In genomic region chr2:32602600-32603054, GRCm38 (mm10) we compare ENCODE assay signal across 7 mouse cellular contexts. TPM values are rescaled to one million over a fixed set of nuclear protein-coding genes. Genes with fewer than 3 reads are reported as not detected.
DNase-seq lines count a peak whose midpoint lies in the region; ATAC-seq and TF ChIP-seq lines count a peak whose summit lies in the region.

No protein-coding gene starts in this region.

- 0 out of 2 replicates have a peak overlapping the region, but pooled peaks have one; percentile 0 for H3K9ac ChIP-seq in embryonic facial prominence, embryonic 14.5 days (ENCODE audit: low read depth, low read length)
- H3K9ac ChIP-seq in heart, adult 2 months (ENCODE audit: low read depth, low read length): no peak overlapping the region
- H3K9ac ChIP-seq in limb, embryonic 12.5 days (replicated peaks): 0 out of 2 replicates have a peak overlapping the region, but pooled peaks have one; percentile 38
- H3K9ac ChIP-seq in midbrain, embryonic 13.5 days (replicated peaks): no peak overlapping the region

- H3K79me2 ChIP-seq in heart, adult 2 months (replicated peaks; ENCODE audit: control insufficient read depth, insufficient read depth, low read length): no peaks in the 10 kb centered on the region

- peak; percentile 98 for TF ChIP-seq CTCF in heart, adult 2 months (IDR thresholded peaks at IDR 0.05)
- TF ChIP-seq CTCF in kidney, adult 2 months (conservative IDR thresholded peaks at IDR 0.05; ENCODE audit: insufficient read depth, insufficient read length, low read depth, low read length): peak; percentile 94
- TF ChIP-seq CTCF in spleen, adult 2 months (IDR thresholded peaks at IDR 0.05; ENCODE audit: extremely low read depth, insufficient read depth, insufficient read length, insufficient replicate concordance): peak; percentile 84

- H3K9me3 ChIP-seq in embryonic facial prominence, embryonic 14.5 days (ENCODE audit: control insufficient read depth, low read length): no peaks in the 10 kb centered on the region
- H3K9me3 ChIP-seq in limb, embryonic 12.5 days: no peaks in the 10 kb centered on the region
- no peaks in the 10 kb centered on the region for H3K9me3 ChIP-seq in midbrain, embryonic 13.5 days

- H3K27me3 ChIP-seq in embryonic facial prominence, embryonic 14.5 days (replicated peaks; ENCODE audit: control insufficient read depth, insufficient read depth, low read length): 0 out of 2 replicates have a peak, but pooled peaks cover 3% of the 10 kb centered on the region
- no peaks in the 10 kb centered on the region for H3K27me3 ChIP-seq in heart, adult 2 months (ENCODE audit: control insufficient read depth, insufficient read depth, low read length)
- H3K27me3 ChIP-seq in kidney, adult 2 months (replicated peaks; ENCODE audit: control insufficient read depth, insufficient read depth, low read length): no peaks in the 10 kb centered on the region
- no peaks in the 10 kb centered on the region for H3K27me3 ChIP-seq in limb, embryonic 12.5 days
- H3K27me3 ChIP-seq in midbrain, embryonic 13.5 days: 0 out of 2 replicates have a peak, but pooled peaks cover 4% of the 10 kb centered on the region
- no peaks in the 10 kb centered on the region; the same call in 1 of the 2 replicates for H3K27me3 ChIP-seq in spleen, adult 2 months (ENCODE audit: control insufficient read depth, insufficient read depth, low read length)

- intact Hi-C loops in heart, adult 2 months (cut with DNase I): loop anchor here (1.0 kb wide), 2 partner anchors 15 to 19 kb away; partner anchors contain the start of gene St6galnac4

- peaks cover 7% of the 10 kb centered on the region for H3K4me1 ChIP-seq in embryonic facial prominence, embryonic 14.5 days (ENCODE audit: control insufficient read depth, insufficient read depth, low read length)
- H3K4me1 ChIP-seq in heart, adult 2 months (ENCODE audit: control insufficient read depth, insufficient read depth, low read length): peaks cover 9% of the 10 kb centered on the region
- H3K4me1 ChIP-seq in kidney, adult 2 months (ENCODE audit: control insufficient read depth, insufficient read depth, low read length): no peaks in the 10 kb centered on the region
- H3K4me1 ChIP-seq in limb, embryonic 12.5 days (replicated peaks): peaks cover 21% of the 10 kb centered on the region
- H3K4me1 ChIP-seq in midbrain, embryonic 13.5 days (replicated peaks): peaks cover 7% of the 10 kb centered on the region
- H3K4me1 ChIP-seq in spleen, adult 2 months (ENCODE audit: control insufficient read depth, insufficient read depth, insufficient read length): peaks cover 4% of the 10 kb centered on the region

- peak overlapping the region; percentile 33 for H3K4me3 ChIP-seq in embryonic facial prominence, embryonic 14.5 days (ENCODE audit: low read depth, low read length)
- peak overlapping the region; percentile 35 for H3K4me3 ChIP-seq in heart, adult 2 months
- peak overlapping the region; percentile 31 for H3K4me3 ChIP-seq in kidney, adult 2 months (ENCODE audit: insufficient read depth, low read depth, low read length)
- peak overlapping the region; percentile 35 for H3K4me3 ChIP-seq in limb, embryonic 12.5 days (replicated peaks)
- H3K4me3 ChIP-seq in midbrain, embryonic 13.5 days (replicated peaks): no peak overlapping the region
- peak overlapping the region; percentile 16; the same call in 1 of the 2 replicates for H3K4me3 ChIP-seq in spleen, adult 2 months (ENCODE audit: extremely low read depth, insufficient read depth, insufficient read length)

- peak; percentile 91 for DNase-seq in adrenal gland, postnatal 36 days
- DNase-seq in embryonic facial prominence, embryonic 14.5 days (ENCODE audit: low spot score): peak; percentile 80
- DNase-seq in heart, adult 2 months: peak; percentile 89 to 93
- peak; percentile 90 for DNase-seq in kidney, adult 2 months
- DNase-seq in spleen, adult 2 months (ENCODE audit: low read depth in 1 of 2, low spot score in 2 of 2): peak in 1 of 2 experiments; percentile 81

- peak; percentile 57; the same call in 1 of the 2 replicates for TF ChIP-seq EP300 in heart, adult 2 months (IDR thresholded peaks at IDR 0.05; ENCODE audit: insufficient read depth, low read depth, low read length)

- peak overlapping the region; percentile 61 for H3K27ac ChIP-seq in embryonic facial prominence, embryonic 14.5 days (replicated peaks; ENCODE audit: low read depth, low read length)
- H3K27ac ChIP-seq in heart, adult 2 months: peak overlapping the region; percentile 47
- H3K27ac ChIP-seq in kidney, adult 2 months (ENCODE audit: insufficient read depth, low read depth, low read length): no peak overlapping the region
- peak overlapping the region; percentile 69 for H3K27ac ChIP-seq in limb, embryonic 12.5 days
- H3K27ac ChIP-seq in midbrain, embryonic 13.5 days: no peak overlapping the region
- no peak overlapping the region for H3K27ac ChIP-seq in spleen, adult 2 months (ENCODE audit: insufficient read depth, low read length)

- peak; percentile 56 for ATAC-seq in embryonic facial prominence, embryonic 14.5 days (ENCODE audit: low read depth)
- ATAC-seq in limb, embryonic 12.5 days (ENCODE audit: insufficient number of reproducible peaks, insufficient read depth, low FRiP score, low TSS enrichment, low read depth): peak; percentile 57; the same call in 1 of the 2 replicates
- no peak for ATAC-seq in midbrain, embryonic 13.5 days

- WGBS in embryonic facial prominence, embryonic 14.5 days: under 1% methylated on average over 11 of the region's 11 CpGs
- under 1% methylated on average over 11 of the region's 11 CpGs for WGBS in heart, adult 2 months
- WGBS in kidney, adult 2 months: 1% methylated on average over 11 of the region's 11 CpGs
- 1% methylated on average over 11 of the region's 11 CpGs for WGBS in limb, embryonic 12.5 days
- under 1% methylated on average over 11 of the region's 11 CpGs for WGBS in midbrain, embryonic 13.5 days
- under 1% methylated on average over 11 of the region's 11 CpGs for WGBS in spleen, adult 2 months

- peak overlapping the region; percentile 51 for H3K4me2 ChIP-seq in embryonic facial prominence, embryonic 14.5 days (ENCODE audit: low read depth, low read length)
- H3K4me2 ChIP-seq in limb, embryonic 12.5 days: peak overlapping the region; percentile 47
- H3K4me2 ChIP-seq in midbrain, embryonic 13.5 days (replicated peaks): peak overlapping the region; percentile 11

- peak; percentile 75 for TF ChIP-seq POLR2A in heart, adult 2 months (IDR thresholded peaks at IDR 0.05; ENCODE audit: insufficient read depth, low read depth, low read length)
- TF ChIP-seq POLR2A in kidney, adult 2 months (IDR thresholded peaks at IDR 0.05; ENCODE audit: low read depth, low read length): no peak
- no peak for TF ChIP-seq POLR2A in spleen, adult 2 months (IDR thresholded peaks at IDR 0.05; ENCODE audit: low read depth, low read length)

- H3K36me3 ChIP-seq in embryonic facial prominence, embryonic 14.5 days (ENCODE audit: control insufficient read depth, insufficient read depth, low read length): peaks cover 4% of the 10 kb centered on the region; the same call in 1 of the 2 replicates
- no peaks in the 10 kb centered on the region for H3K36me3 ChIP-seq in heart, adult 2 months (ENCODE audit: control insufficient read depth, insufficient read depth, low read length)
- no peaks in the 10 kb centered on the region for H3K36me3 ChIP-seq in kidney, adult 2 months (ENCODE audit: control insufficient read depth, insufficient read depth, low read length)
- H3K36me3 ChIP-seq in limb, embryonic 12.5 days: peaks cover 7% of the 10 kb centered on the region
- peaks cover 2% of the 10 kb centered on the region; the same call in 1 of the 2 replicates for H3K36me3 ChIP-seq in midbrain, embryonic 13.5 days
- H3K36me3 ChIP-seq in spleen, adult 2 months (ENCODE audit: control insufficient read depth, insufficient read depth, low read length): peaks cover 3% of the 10 kb centered on the region; the same call in 1 of the 2 replicates

RNA-seq across cellular contexts. Expression of gene St6galnac6, which starts 3.1 kb away (rescaled TPM):
- 10 to 100 TPM; 38.3 to 58.1 TPM for total RNA-seq in adrenal gland, postnatal 36 days (2021)
- 11.1 and 12.1 TPM in 2 replicates for polyA plus RNA-seq in embryonic facial prominence, embryonic 14.5 days (2014; fragmentation: Nextera tagmentation; extraction: Ambion mirVana)
- total RNA-seq in heart, adult 2 months (2021): 100 to 1,000 TPM; 107 to 125 TPM
- 129 and 174 TPM in 2 replicates for polyA plus RNA-seq in heart, adult 2 months (2012; rRNA removed)
- 21.1 and 23.6 TPM in 2 replicates for polyA plus RNA-seq in kidney, adult 2 months (2012; rRNA removed)
- polyA plus RNA-seq in limb, embryonic 12.5 days (2016; fragmentation: Nextera tagmentation; extraction: Ambion mirVana): 23.4 and 23.7 TPM in 2 replicates
- 10.1 and 11.3 TPM in 2 replicates for polyA plus RNA-seq in midbrain, embryonic 13.5 days (2015; fragmentation: Nextera tagmentation; extraction: Ambion mirVana)
- polyA plus RNA-seq in spleen, adult 2 months (2012; rRNA removed): 22.3 and 32.4 TPM in 2 replicates

RNA-seq across cellular contexts. Expression of gene St6galnac4, which starts 15.7 kb away (rescaled TPM):
- 10 to 100 TPM in 1 of 2 experiments, 1 to 10 TPM in 1; 7.9 to 11.0 TPM for total RNA-seq in adrenal gland, postnatal 36 days (2021)
- 39.4 and 41.0 TPM in 2 replicates for polyA plus RNA-seq in embryonic facial prominence, embryonic 14.5 days (2014; fragmentation: Nextera tagmentation; extraction: Ambion mirVana)
- total RNA-seq in heart, adult 2 months (2021): 10 to 100 TPM; 16.2 to 17.8 TPM
- 25.2 and 28.6 TPM in 2 replicates for polyA plus RNA-seq in heart, adult 2 months (2012; rRNA removed)
- polyA plus RNA-seq in kidney, adult 2 months (2012; rRNA removed): 7.0 and 7.2 TPM in 2 replicates
- 29.8 and 29.9 TPM in 2 replicates for polyA plus RNA-seq in limb, embryonic 12.5 days (2016; fragmentation: Nextera tagmentation; extraction: Ambion mirVana)
- polyA plus RNA-seq in midbrain, embryonic 13.5 days (2015; fragmentation: Nextera tagmentation; extraction: Ambion mirVana): 15.2 and 16.3 TPM in 2 replicates
- polyA plus RNA-seq in spleen, adult 2 months (2012; rRNA removed): 34.2 and 40.4 TPM in 2 replicates

RNA-seq across cellular contexts. Expression of gene Ak1, which starts 18.9 kb away (rescaled TPM):
- total RNA-seq in adrenal gland, postnatal 36 days (2021): 10 to 100 TPM; 49.4 to 50.0 TPM
- 97.8 and 125 TPM in 2 replicates for polyA plus RNA-seq in embryonic facial prominence, embryonic 14.5 days (2014; fragmentation: Nextera tagmentation; extraction: Ambion mirVana)
- total RNA-seq in heart, adult 2 months (2021): 100 to 1,000 TPM; 606 to 670 TPM
- polyA plus RNA-seq in heart, adult 2 months (2012; rRNA removed): 584 and 623 TPM in 2 replicates
- polyA plus RNA-seq in kidney, adult 2 months (2012; rRNA removed): 31.6 and 47.4 TPM in 2 replicates
- 34.3 and 34.4 TPM in 2 replicates for polyA plus RNA-seq in limb, embryonic 12.5 days (2016; fragmentation: Nextera tagmentation; extraction: Ambion mirVana)
- polyA plus RNA-seq in midbrain, embryonic 13.5 days (2015; fragmentation: Nextera tagmentation; extraction: Ambion mirVana): 62.5 and 62.9 TPM in 2 replicates
- 6.3 and 7.4 TPM in 2 replicates for polyA plus RNA-seq in spleen, adult 2 months (2012; rRNA removed)

RNA-seq across cellular contexts. Expression of gene 9430097D07Rik, which starts 27.1 kb away (rescaled TPM):
- total RNA-seq in adrenal gland, postnatal 36 days (2021): not detected
- 0.13 and 0.18 TPM in 2 replicates for polyA plus RNA-seq in embryonic facial prominence, embryonic 14.5 days (2014; fragmentation: Nextera tagmentation; extraction: Ambion mirVana)
- total RNA-seq in heart, adult 2 months (2021): not detected
- polyA plus RNA-seq in heart, adult 2 months (2012; rRNA removed): not detected in 2 replicates
- not detected in 2 replicates for polyA plus RNA-seq in kidney, adult 2 months (2012; rRNA removed)
- 0.55 TPM in 1 of 2 replicates, not detected in the other for polyA plus RNA-seq in limb, embryonic 12.5 days (2016; fragmentation: Nextera tagmentation; extraction: Ambion mirVana)
- polyA plus RNA-seq in midbrain, embryonic 13.5 days (2015; fragmentation: Nextera tagmentation; extraction: Ambion mirVana): 0.34 and 0.55 TPM in 2 replicates
- not detected in 2 replicates for polyA plus RNA-seq in spleen, adult 2 months (2012; rRNA removed)

RNA-seq across cellular contexts. Expression of gene Pip5kl1, which starts 28.0 kb away (rescaled TPM):
- not detected for total RNA-seq in adrenal gland, postnatal 36 days (2021)
- polyA plus RNA-seq in embryonic facial prominence, embryonic 14.5 days (2014; fragmentation: Nextera tagmentation; extraction: Ambion mirVana): 0.38 and 1.1 TPM in 2 replicates
- total RNA-seq in heart, adult 2 months (2021): not detected
- 0.25 TPM in 1 of 2 replicates, not detected in the other for polyA plus RNA-seq in heart, adult 2 months (2012; rRNA removed)
- polyA plus RNA-seq in kidney, adult 2 months (2012; rRNA removed): 0.14 TPM in 1 of 2 replicates, not detected in the other
- polyA plus RNA-seq in limb, embryonic 12.5 days (2016; fragmentation: Nextera tagmentation; extraction: Ambion mirVana): 3.9 and 5.4 TPM in 2 replicates
- 4.8 TPM in 2 replicates for polyA plus RNA-seq in midbrain, embryonic 13.5 days (2015; fragmentation: Nextera tagmentation; extraction: Ambion mirVana)
- polyA plus RNA-seq in spleen, adult 2 months (2012; rRNA removed): 0.06 and 0.40 TPM in 2 replicates

Comparison
In these comparisons a context has a peak if more than half of its experiments do, and no peak if none do; other contexts are left out.
1. H3K27ac ChIP-seq: peak in embryonic facial prominence, embryonic 14.5 days (single experiment), heart, adult 2 months (single experiment) and limb, embryonic 12.5 days (single experiment); none in kidney, adult 2 months (single experiment), midbrain, embryonic 13.5 days (single experiment) and spleen, adult 2 months (single experiment).
2. H3K9ac ChIP-seq: peak in embryonic facial prominence, embryonic 14.5 days (single experiment) and limb, embryonic 12.5 days (single experiment); none in heart, adult 2 months (single experiment) and midbrain, embryonic 13.5 days (single experiment).
3. Peak in every context shown above with its lines, with median percentiles within 50 percentile points of each other: H3K4me2 ChIP-seq and CTCF ChIP-seq.